ENCODE assay signal across 10 mouse cellular contexts in the genomic region with DNA sequence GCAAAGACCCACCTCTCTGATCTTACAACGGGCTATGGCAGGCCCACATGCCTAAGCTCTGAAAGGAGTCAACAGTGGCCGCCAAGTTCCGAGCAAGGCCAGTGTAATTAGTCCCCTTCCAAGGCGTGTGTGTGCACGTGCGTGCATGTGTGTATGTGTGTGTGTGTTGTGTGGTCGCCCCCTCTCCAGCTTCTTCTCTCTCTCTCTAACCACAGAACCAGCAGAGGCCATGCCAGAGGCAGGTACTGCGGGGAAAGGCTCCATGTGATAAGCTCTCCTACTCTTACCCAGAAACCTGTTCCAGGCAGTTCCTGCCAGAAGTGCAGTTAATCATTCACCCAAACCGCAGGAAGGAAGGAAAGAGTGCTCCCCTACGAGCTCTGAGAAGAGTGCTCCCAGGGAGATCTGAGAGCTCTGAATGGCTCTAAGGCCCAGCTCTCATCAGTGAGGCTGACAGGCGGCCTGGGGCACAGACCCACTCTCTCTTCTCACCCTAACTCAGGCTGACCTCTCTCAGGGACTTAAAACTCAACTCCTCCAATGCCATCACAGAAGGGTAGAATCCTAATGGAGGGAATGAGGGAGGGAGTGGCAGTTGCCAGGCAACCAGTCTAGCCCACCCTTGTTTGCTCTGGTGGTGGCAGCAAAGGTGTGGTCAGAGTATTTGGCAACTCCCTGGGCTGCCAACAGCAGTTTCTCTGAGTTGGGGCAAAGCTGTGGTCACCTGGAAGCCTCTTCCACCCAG. TPM values are rescaled to one million over a fixed set of nuclear protein-coding genes. Genes with fewer than 3 reads are reported as not detected.
A peak's percentile ranks its signal among the peaks of the same experiment; 100 is the strongest.
DNase-seq lines count a peak whose midpoint lies in the region; ATAC-seq and TF ChIP-seq lines count a peak whose summit lies in the region.
"Had no signal": no experiment of that assay in that cellular context is flagged by ENCODE, and none has a peak within 500 bp of the region (broad histone marks: within the 10 kb centered on the region; RNA-seq: fewer than 3 reads in every experiment).

TSS of gene Smim6 (plus strand) at position 386 of the 745 bp plus-strand sequence.

- no peaks in the 10 kb centered on the region for H3K27me3 ChIP-seq in testis, adult 2 months (ENCODE audit: control insufficient read depth, insufficient read depth, low read length)
- H3K27me3 ChIP-seq in liver, embryonic 15.5 days: no peaks in the 10 kb centered on the region

- 18% methylated on average over 11 of the region's 11 CpGs for WGBS in liver, embryonic 15.5 days (ENCODE audit: insufficient replicate concordance)

- H3K4me2 ChIP-seq in liver, embryonic 15.5 days: peak within 1 kb of the TSS; percentile 58

- peak within 1 kb of the TSS; percentile 63 for H3K27ac ChIP-seq in testis, adult 2 months (ENCODE audit: control insufficient read depth, insufficient read depth, low read depth, low read length)
- peak within 1 kb of the TSS; percentile 92 for H3K27ac ChIP-seq in liver, embryonic 15.5 days (replicated peaks)

- no peaks in the 10 kb centered on the region for H3K9me3 ChIP-seq in liver, embryonic 15.5 days (replicated peaks)

- peaks cover 2% of the 10 kb centered on the region for H3K36me3 ChIP-seq in testis, adult 2 months (ENCODE audit: control insufficient read depth, insufficient read depth, low read length)
- H3K36me3 ChIP-seq in liver, embryonic 15.5 days (replicated peaks): peaks cover 63% of the 10 kb centered on the region

- peak within 1 kb of the TSS; percentile 89 for H3K4me3 ChIP-seq in testis, adult 2 months (ENCODE audit: control insufficient read depth, low read depth, low read length)
- no peak within 1 kb of the TSS; the same call in none of the 2 replicates for H3K4me3 ChIP-seq in liver, embryonic 15.5 days (replicated peaks)

- peaks cover 4% of the 10 kb centered on the region for H3K4me1 ChIP-seq in testis, adult 2 months (ENCODE audit: control insufficient read depth, insufficient read depth, low read length)
- peaks cover 69% of the 10 kb centered on the region for H3K4me1 ChIP-seq in liver, embryonic 15.5 days (replicated peaks)

- no peak for DNase-seq in testis, postnatal 14 days (ENCODE audit: low spot score)
- peak; percentile 83 for DNase-seq in kidney, adult 11 months
- DNase-seq in thymus, postnatal 14 days: peak; percentile 40
- DNase-seq in frontal cortex, postnatal 36 days (ENCODE audit: low spot score in 2 of 2): no peak
- DNase-seq in neural tube, embryonic 10.5 days (ENCODE audit: extremely low spot score, low spot score): no peak
- DNase-seq in gastrocnemius, postnatal 10 days: no peak

- peak; percentile 74 for ATAC-seq in liver, embryonic 15.5 days (ENCODE audit: insufficient read depth)

- peak; percentile 70 for TF ChIP-seq POLR2A in testis, adult 2 months (IDR thresholded peaks at IDR 0.05; ENCODE audit: control insufficient read depth, low read depth, low read length)

- H3K9ac ChIP-seq in liver, embryonic 15.5 days: peak within 1 kb of the TSS; percentile 50

- TF ChIP-seq CTCF in testis, adult 2 months (IDR thresholded peaks at IDR 0.05; ENCODE audit: control insufficient read depth, insufficient read depth, insufficient replicate concordance, low read depth, low read length): no peak

RNA-seq across cellular contexts. Expression of gene Smim6, which starts in this region (rescaled TPM):
- polyA plus RNA-seq in testis, adult 2 months (2012; rRNA removed): 17.6 and 20.7 TPM in 2 replicates
- 2.7 and 3.3 TPM in 2 replicates for polyA plus RNA-seq in liver, embryonic 15.5 days (2015; fragmentation: Nextera tagmentation; extraction: Ambion mirVana)
- total RNA-seq in gastrocnemius, postnatal 10 days (2021): not detected
- polyA plus RNA-seq: cortical plate, adult 2 months; neural tube, embryonic 11.5 days had no signal

Comparison
In these comparisons a context has a peak if more than half of its experiments do, and no peak if none do; other contexts are left out.
1. DNase-seq: peak in kidney, adult 11 months (single experiment) and thymus, postnatal 14 days (single experiment); none in testis, postnatal 14 days (single experiment), frontal cortex, postnatal 36 days (0 of 2), neural tube, embryonic 10.5 days (single experiment) and gastrocnemius, postnatal 10 days (single experiment).